Mouse (Mus musculus): ENCODE measurements at regions not wholly inside any gene's neighbourhood (a gene's known extent, or its start where the extent isn't known, plus 50 kb on each side); places are given as distances from the start of the nearest gene placed in this dataset.

GRCm38 (mm10) chr12:117465206-117465605 lies 51.1 kb upstream of the Rapgef5 start:
- intact Hi-C loops (cut with DNase I), result no loop called here
- no peak for DNase-seq (ENCODE audit: low spot score in 2 of 2)

- intact Hi-C loops (cut with DNase I), result no loop called here
- DNase-seq (ENCODE audit: low spot score in 2 of 2), result no peak
Measured at GRCm38 (mm10) chr12:117465998-117466397, 50.3 kb upstream of the Rapgef5 start.
